ENCODE assay signal across 20 mouse cellular contexts in genomic region chr14:75168501-75168900, GRCm38 (mm10). TPM values are rescaled to one million over a fixed set of nuclear protein-coding genes. Genes with fewer than 3 reads are reported as not detected.
A peak's percentile ranks its signal among the peaks of the same experiment; 100 is the strongest.
DNase-seq lines count a peak whose midpoint lies in the region; ATAC-seq and TF ChIP-seq lines count a peak whose summit lies in the region.
"Had no signal": no experiment of that assay in that cellular context is flagged by ENCODE, and none has a peak within 500 bp of the region (broad histone marks: within the 10 kb centered on the region; RNA-seq: fewer than 3 reads in every experiment).

No protein-coding gene starts in this region.

- peak; percentile 67; the same call in 1 of the 2 replicates for ATAC-seq in neutrophil, adult 5-6 weeks (ENCODE audit: extremely low read depth, insufficient number of reproducible peaks, low FRiP score, poor library complexity, severe bottlenecking)
- ATAC-seq: forebrain, embryonic 15.5 days had no signal

- H3K36me3 ChIP-seq in macrophage (ENCODE audit: inconsistent target), result no peaks in the 10 kb centered on the region
- H3K36me3 ChIP-seq: embryonic facial prominence, embryonic 12.5 days; forebrain, embryonic 15.5 days; heart, embryonic 13.5 days; hindbrain, embryonic 10.5 days had no signal

- H3K27ac ChIP-seq in bone marrow macrophage, adult 2 months (ENCODE audit: insufficient read depth, low read depth, low read length), result peak overlapping the region; percentile 72
- H3K27ac ChIP-seq in macrophage, result peak overlapping the region; percentile 82
- H3K27ac ChIP-seq: embryonic facial prominence, embryonic 12.5 days; forebrain, embryonic 15.5 days; heart, embryonic 13.5 days; hindbrain, embryonic 10.5 days; hindbrain, embryonic 14.5 days had no signal

- peak; percentile 29 for DNase-seq in 416B (ENCODE audit: low read depth)
- DNase-seq in frontal cortex, postnatal 25 days (ENCODE audit: low spot score in 2 of 2), result no peak
- no peak for DNase-seq in kidney, adult 11 months
- no peak for DNase-seq in kidney, adult 9 months
- DNase-seq: adrenal gland, adult 8-10 months; adrenal gland, postnatal 36 days; cerebellum, adult 11 months; cerebellum, adult 8-10 months; cerebellum, postnatal 14 days; gastrocnemius, postnatal 10 days had no signal

- no peak for TF ChIP-seq POLR2A in bone marrow macrophage, adult 2 months (IDR thresholded peaks at IDR 0.05; ENCODE audit: borderline replicate concordance, low read depth, low read length)

- 0% methylated on average over 3 of the region's 3 CpGs for WGBS in macrophage (ENCODE audit: missing documents)

- peak overlapping the region; percentile 4; the same call in 1 of the 2 replicates for H3K4me3 ChIP-seq in bone marrow macrophage, adult 2 months (ENCODE audit: insufficient read depth, low read length)
- no peak overlapping the region for H3K4me3 ChIP-seq in macrophage (ENCODE audit: inconsistent target)
- H3K4me3 ChIP-seq: embryonic facial prominence, embryonic 12.5 days; forebrain, embryonic 15.5 days; heart, embryonic 13.5 days; hindbrain, embryonic 10.5 days had no signal

- peaks cover 76% of the 10 kb centered on the region for H3K4me1 ChIP-seq in bone marrow macrophage, adult 2 months (ENCODE audit: control insufficient read depth, insufficient read depth, low read length)
- H3K4me1 ChIP-seq: embryonic facial prominence, embryonic 12.5 days; forebrain, embryonic 15.5 days; hindbrain, embryonic 10.5 days had no signal

- H3K79me2 ChIP-seq in macrophage (ENCODE audit: inconsistent target), result peaks cover 27% of the 10 kb centered on the region; the same call in 1 of the 2 replicates

- no peak for TF ChIP-seq CTCF in bone marrow macrophage, adult 2 months (IDR thresholded peaks at IDR 0.05; ENCODE audit: low read depth, low read length)

RNA-seq across cellular contexts. Expression of gene Lcp1, which starts 37.6 kb away (rescaled TPM):
- polyA plus RNA-seq in bone marrow macrophage, adult 2 months (2012; ENCODE audit: insufficient read depth, insufficient read length, missing spikeins), result 932 and 1,066 TPM in 2 replicates
- total RNA-seq in macrophage (2018; cell fraction: chromatin; rRNA removed), result 1,000 to 10,000 TPM in 11 of 26 experiments, 100 to 1,000 TPM in 15; 310 to 1,734 (median 948) TPM
- 1,000 to 10,000 TPM in 4 of 26 experiments, 100 to 1,000 TPM in 22; 554 to 1,295 (median 783) TPM for total RNA-seq in macrophage (2018; cell fraction: cytosol; rRNA removed)
- total RNA-seq in macrophage (2018; cell fraction: nucleus; rRNA removed), result 1,000 to 10,000 TPM in 4 of 26 experiments, 100 to 1,000 TPM in 22; 371 to 1,198 (median 818) TPM
- 571 to 1,239 TPM (median 1,135 TPM) in 3 replicates for polyA plus RNA-seq in macrophage (2018)
- total RNA-seq in neutrophil, adult 5-6 weeks (2017), result 1,430 and 1,555 TPM in 2 replicates

RNA-seq across cellular contexts. Expression of gene Lrrc63, which starts 37.8 kb away (rescaled TPM):
- 0.36 and 0.43 TPM in 2 replicates for polyA plus RNA-seq in bone marrow macrophage, adult 2 months (2012; ENCODE audit: insufficient read depth, insufficient read length, missing spikeins)
- total RNA-seq in macrophage (2018; cell fraction: chromatin; rRNA removed), result 10 to 100 TPM in 7 of 26 experiments, 1 to 10 TPM in 9, under 1 TPM in 4, not detected in 6; 0.43 to 19.7 (median 5.4) TPM
- total RNA-seq in macrophage (2018; cell fraction: cytosol; rRNA removed), result 1 to 10 TPM in 8 of 26 experiments, under 1 TPM in 15, not detected in 3; 0.05 to 7.4 (median 0.55) TPM
- 10 to 100 TPM in 6 of 26 experiments, 1 to 10 TPM in 12, under 1 TPM in 7, not detected in 1; 0.25 to 24.3 (median 3.4) TPM for total RNA-seq in macrophage (2018; cell fraction: nucleus; rRNA removed)
- polyA plus RNA-seq in macrophage (2018), result 0.06 to 0.11 TPM in 2 of 3 replicates, not detected in the other
- total RNA-seq in neutrophil, adult 5-6 weeks (2017), result 0.61 and 1.0 TPM in 2 replicates
- total RNA-seq: adrenal gland, postnatal 36 days; ES-E14; gastrocnemius, postnatal 10 days had no signal
- polyA plus RNA-seq: embryonic facial prominence, embryonic 12.5 days; forebrain, embryonic 15.5 days; heart, postnatal 0 days; hindbrain, embryonic 14.5 days had no signal
